Mouse (Mus musculus): Measurements from ENCODE around the gene Mast1. TPM values are rescaled to one million over a fixed set of nuclear protein-coding genes. Genes with fewer than 3 reads are reported as not detected.

The Mast1 gene
- total and polyA plus RNA-seq, 3 experiments: 0.16 to 0.27 TPM; not detected in 1

DNA sequence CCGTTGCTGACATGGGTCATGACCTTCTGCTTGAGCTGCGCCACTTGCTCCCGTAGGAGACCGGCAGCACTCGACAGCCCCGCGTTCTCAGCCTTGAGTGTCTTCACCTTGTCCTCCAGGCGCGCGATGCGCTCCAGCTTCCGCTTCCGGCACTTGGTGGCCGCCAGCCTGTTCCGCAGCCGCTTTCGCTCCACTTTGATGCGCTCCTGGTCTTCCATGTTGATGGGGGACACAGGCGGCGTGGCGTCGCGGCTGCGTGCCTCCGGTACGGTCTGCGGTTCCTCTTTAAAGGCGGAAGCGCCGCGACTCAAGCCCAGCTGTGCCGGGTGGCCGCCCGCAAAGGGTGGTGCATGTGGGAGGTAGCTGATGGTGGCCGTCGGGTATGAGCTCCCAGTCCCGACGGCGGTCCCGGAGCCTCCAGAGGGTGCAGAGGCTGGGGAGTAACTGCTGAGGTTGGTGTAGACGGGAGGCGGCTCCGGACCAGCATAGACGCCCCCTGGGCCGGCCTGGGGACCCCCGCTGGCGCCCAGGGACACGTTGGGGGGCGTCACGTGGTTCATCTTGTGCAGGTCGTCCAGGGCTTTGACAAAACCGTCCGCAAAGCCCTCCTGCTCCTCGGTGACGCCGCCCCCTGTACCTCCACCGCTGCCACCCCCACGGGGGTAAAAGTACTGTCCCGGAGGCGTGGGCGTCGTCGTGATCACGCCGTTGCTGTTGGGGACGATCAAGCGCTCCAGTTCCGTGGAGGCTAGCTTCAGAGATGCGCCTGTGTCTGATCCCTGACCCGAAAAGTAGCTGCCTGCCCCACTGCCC is 40.5 kb upstream of the Mast1 start:
- ATAC-seq (ENCODE audit: extremely low read depth, insufficient number of reproducible peaks, low FRiP score, poor library complexity, severe bottlenecking): no peak
- H3K36me3 ChIP-seq (replicated peaks): peaks cover 17% of the 10 kb centered on the region
- peak; percentile 55 for DNase-seq (ENCODE audit: low spot score)
- 0 out of 2 replicates have a peak, but pooled peaks have one; percentile 52 for TF ChIP-seq POLR2AphosphoS5 (IDR thresholded peaks at IDR 0.05; ENCODE audit: insufficient replicate concordance, low read depth, low read length)
- no peak for TF ChIP-seq GATA1 (IDR thresholded peaks at IDR 0.05; ENCODE audit: borderline replicate concordance, low read length)
- no peak for TF ChIP-seq CTCF (IDR thresholded peaks at IDR 0.05; ENCODE audit: low read depth, low read length)
- TF ChIP-seq TAL1 (conservative IDR thresholded peaks at IDR 0.05; ENCODE audit: low read depth, low read length): no peak
- H3K4me1 ChIP-seq (ENCODE audit: insufficient read depth, low read depth, low read length): peaks cover 85% of the 10 kb centered on the region
- H3K9me3 ChIP-seq (replicated peaks): no peaks in the 10 kb centered on the region
- peak overlapping the region; percentile 87 for H3K4me3 ChIP-seq (ENCODE audit: low read depth, low read length)
- H3K27me3 ChIP-seq (ENCODE audit: insufficient read depth, low read length): no peaks in the 10 kb centered on the region

DNA sequence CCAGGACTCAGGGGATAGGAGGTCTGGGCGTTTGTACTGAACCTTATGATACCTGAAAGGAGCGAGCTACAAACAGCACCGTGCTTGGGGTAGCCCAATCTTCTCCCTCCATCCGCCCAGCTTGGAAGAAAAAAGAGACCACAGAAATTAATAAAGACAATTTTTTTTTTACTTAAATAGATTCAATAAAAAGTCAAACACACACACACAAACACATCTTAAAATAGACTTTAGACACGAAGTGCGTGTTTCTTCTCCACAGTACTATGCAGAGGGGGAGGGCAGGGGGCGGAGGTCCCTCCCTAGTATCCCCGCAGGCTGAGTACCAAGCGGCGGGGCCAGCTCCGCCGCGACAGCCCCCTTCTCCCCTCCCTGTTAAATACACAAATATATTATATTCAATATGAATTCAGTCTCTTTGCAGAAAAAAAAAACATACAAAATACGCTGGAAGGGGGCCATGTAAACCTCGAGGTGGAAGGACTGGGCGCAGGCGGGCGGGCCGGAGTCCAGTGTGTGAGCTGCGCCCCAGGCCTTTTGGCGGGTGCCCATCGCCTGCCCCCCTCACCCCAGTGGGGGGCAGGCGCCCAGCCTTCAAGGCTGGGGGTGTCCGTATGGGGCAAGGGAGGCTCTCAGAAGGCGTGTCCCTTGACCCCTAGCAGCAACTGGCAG is 39.7 kb upstream of the Mast1 start:
- ATAC-seq (ENCODE audit: extremely low read depth, insufficient number of reproducible peaks, low FRiP score, poor library complexity, severe bottlenecking) (no peak), DNase-seq (ENCODE audit: low spot score) (peak; percentile 14)
- Histone ChIP-seq H3K36me3 (replicated peaks) (peaks cover 24% of the 10 kb centered on the region), H3K4me1 (ENCODE audit: insufficient read depth, low read depth, low read length) (peaks cover 84% of the 10 kb centered on the region), H3K27me3 (ENCODE audit: insufficient read depth, low read length) (no peaks in the 10 kb centered on the region), H3K4me3 (ENCODE audit: low read depth, low read length) (peak overlapping the region; percentile 87), H3K9me3 (replicated peaks) (no peaks in the 10 kb centered on the region)
- TF ChIP-seq TAL1 (conservative IDR thresholded peaks at IDR 0.05; ENCODE audit: low read depth, low read length): no peak
- TF ChIP-seq POLR2AphosphoS5 (IDR thresholded peaks at IDR 0.05; ENCODE audit: insufficient replicate concordance, low read depth, low read length): no peak
- TF ChIP-seq GATA1 (IDR thresholded peaks at IDR 0.05; ENCODE audit: borderline replicate concordance, low read length): no peak
- TF ChIP-seq CTCF (IDR thresholded peaks at IDR 0.05; ENCODE audit: low read depth, low read length): no peak
- TF ChIP-seq GATA2 (IDR thresholded peaks at IDR 0.05; ENCODE audit: borderline replicate concordance, low read depth, low read length): no peak

DNA sequence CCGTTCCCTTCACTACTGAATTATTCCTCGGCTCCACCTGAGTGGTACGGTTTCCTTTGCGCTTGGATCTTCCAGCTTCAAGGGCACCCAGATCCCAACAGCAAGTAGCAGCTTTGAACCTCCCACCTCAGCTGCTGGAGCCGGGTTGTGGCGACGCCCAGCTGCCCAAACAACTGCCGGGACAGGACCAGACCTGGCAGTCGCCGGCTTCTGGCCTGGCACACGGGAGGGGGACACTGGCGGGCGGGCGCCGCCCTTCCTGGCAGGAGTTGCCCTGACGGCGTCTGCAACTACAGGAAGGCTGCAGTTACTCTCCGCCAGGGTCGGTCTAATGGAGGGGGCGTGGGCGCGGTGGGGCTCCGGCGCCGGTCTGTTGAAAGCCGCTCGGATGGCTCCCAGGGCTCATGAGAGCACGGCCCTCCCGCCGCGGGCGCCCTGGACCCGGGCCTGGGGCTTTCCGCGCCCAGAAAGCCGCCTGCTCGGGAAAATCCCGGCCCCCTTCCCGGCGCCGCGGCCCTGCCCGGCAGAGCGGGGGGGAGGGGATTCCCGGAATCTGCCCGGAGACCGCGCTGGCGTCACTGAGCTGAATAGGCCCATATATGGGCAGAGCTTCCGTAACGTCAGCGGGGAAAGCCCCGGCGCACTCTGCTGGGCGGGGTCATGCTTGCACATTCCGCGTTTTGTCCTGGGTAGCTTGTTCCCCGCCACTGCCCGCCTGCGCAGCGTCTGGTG is 39.0 kb upstream of the Mast1 start:
- Histone ChIP-seq H3K27me3 (ENCODE audit: insufficient read depth, low read length) (no peaks in the 10 kb centered on the region), H3K9me3 (replicated peaks) (no peaks in the 10 kb centered on the region), H3K4me3 (ENCODE audit: low read depth, low read length) (peak overlapping the region; percentile 87), H3K36me3 (replicated peaks) (peaks cover 31% of the 10 kb centered on the region), H3K4me1 (ENCODE audit: insufficient read depth, low read depth, low read length) (peaks cover 84% of the 10 kb centered on the region)
- DNase-seq (ENCODE audit: low spot score) (peak; percentile 84), ATAC-seq (ENCODE audit: extremely low read depth, insufficient number of reproducible peaks, low FRiP score, poor library complexity, severe bottlenecking) (peak; percentile 64)
- TF ChIP-seq GATA2 (IDR thresholded peaks at IDR 0.05; ENCODE audit: borderline replicate concordance, low read depth, low read length): no peak
- no peak for TF ChIP-seq GATA1 (IDR thresholded peaks at IDR 0.05; ENCODE audit: borderline replicate concordance, low read length)
- TF ChIP-seq POLR2AphosphoS5 (IDR thresholded peaks at IDR 0.05; ENCODE audit: insufficient replicate concordance, low read depth, low read length): 0 out of 2 replicates have a peak, but pooled peaks have one; percentile 58
- TF ChIP-seq TAL1 (conservative IDR thresholded peaks at IDR 0.05; ENCODE audit: low read depth, low read length): no peak
- no peak for TF ChIP-seq CTCF (IDR thresholded peaks at IDR 0.05; ENCODE audit: low read depth, low read length)

DNA sequence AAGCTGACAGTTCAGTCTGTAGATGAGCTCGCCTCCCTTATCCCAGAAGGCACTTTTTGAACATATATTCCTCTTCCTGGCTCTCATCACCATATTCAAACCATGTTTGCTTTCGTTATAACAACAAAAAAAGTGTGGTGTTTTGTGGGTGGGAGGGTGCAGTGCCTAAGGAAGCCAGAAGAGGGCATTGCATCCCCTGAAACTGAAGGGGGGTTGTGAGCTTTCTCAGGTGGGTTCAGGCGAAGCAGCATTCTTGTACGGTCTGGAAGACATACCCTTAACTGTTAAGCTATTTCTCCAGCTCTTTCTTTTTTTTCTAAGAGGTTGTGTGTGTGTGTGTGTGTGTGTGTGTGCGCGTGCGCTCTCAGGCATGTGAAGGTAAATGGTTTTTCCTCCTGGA is 38.3 kb upstream of the Mast1 start:
- H3K9me3 ChIP-seq (replicated peaks): no peaks in the 10 kb centered on the region
- H3K4me3 ChIP-seq (ENCODE audit: low read depth, low read length): peak overlapping the region; percentile 87; the same call in 1 of the 2 replicates
- TF ChIP-seq GATA1 (IDR thresholded peaks at IDR 0.05; ENCODE audit: borderline replicate concordance, low read length) (no peak), GATA2 (IDR thresholded peaks at IDR 0.05; ENCODE audit: borderline replicate concordance, low read depth, low read length) (no peak), CTCF (IDR thresholded peaks at IDR 0.05; ENCODE audit: low read depth, low read length) (peak; percentile 93), POLR2AphosphoS5 (IDR thresholded peaks at IDR 0.05; ENCODE audit: insufficient replicate concordance, low read depth, low read length) (no peak), TAL1 (conservative IDR thresholded peaks at IDR 0.05; ENCODE audit: low read depth, low read length) (no peak)
- DNase-seq (ENCODE audit: low spot score): peak; percentile 34
- peaks cover 39% of the 10 kb centered on the region for H3K36me3 ChIP-seq (replicated peaks)
- no peaks in the 10 kb centered on the region for H3K27me3 ChIP-seq (ENCODE audit: insufficient read depth, low read length)
- peaks cover 84% of the 10 kb centered on the region for H3K4me1 ChIP-seq (ENCODE audit: insufficient read depth, low read depth, low read length)
- ATAC-seq (ENCODE audit: extremely low read depth, insufficient number of reproducible peaks, low FRiP score, poor library complexity, severe bottlenecking): no peak

DNA sequence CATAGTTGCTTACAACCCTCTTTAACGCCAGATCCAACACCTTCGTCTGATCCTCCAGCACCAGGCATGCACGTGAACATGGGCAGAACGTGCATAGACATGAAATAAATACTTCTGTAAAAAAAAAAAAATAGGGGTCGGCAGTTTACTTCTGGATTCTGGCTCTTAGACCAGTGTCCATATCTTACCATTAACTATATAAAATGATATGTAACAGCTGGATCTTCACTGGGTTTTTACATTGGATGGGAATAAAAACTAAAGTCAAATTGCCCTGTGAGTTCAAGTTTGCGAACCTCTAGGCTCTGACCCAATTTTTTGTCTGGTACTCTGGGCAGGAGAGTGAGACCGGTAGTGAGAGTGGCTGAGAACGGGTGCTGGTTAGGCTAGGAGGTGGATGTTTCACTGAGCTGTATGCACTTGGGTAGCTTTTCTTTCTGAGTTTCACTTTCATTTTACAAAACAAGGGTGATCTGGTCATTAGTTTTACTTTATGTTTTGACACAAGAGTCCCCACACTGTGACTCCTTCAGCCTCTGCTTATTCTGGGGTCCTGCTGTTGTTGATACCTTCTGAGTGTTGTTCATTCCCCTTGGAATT is 37.5 kb upstream of the Mast1 start:
- ATAC-seq (ENCODE audit: extremely low read depth, insufficient number of reproducible peaks, low FRiP score, poor library complexity, severe bottlenecking) (no peak), DNase-seq (ENCODE audit: low spot score) (peak; percentile 12)
- Histone ChIP-seq H3K4me3 (ENCODE audit: low read depth, low read length) (peak overlapping the region; percentile 44; the same call in 1 of the 2 replicates), H3K4me1 (ENCODE audit: insufficient read depth, low read depth, low read length) (peaks cover 84% of the 10 kb centered on the region), H3K36me3 (replicated peaks) (peaks cover 42% of the 10 kb centered on the region), H3K27me3 (ENCODE audit: insufficient read depth, low read length) (no peaks in the 10 kb centered on the region), H3K9me3 (replicated peaks) (no peaks in the 10 kb centered on the region)
- TF ChIP-seq GATA2 (IDR thresholded peaks at IDR 0.05; ENCODE audit: borderline replicate concordance, low read depth, low read length) (no peak), TAL1 (conservative IDR thresholded peaks at IDR 0.05; ENCODE audit: low read depth, low read length) (no peak), CTCF (IDR thresholded peaks at IDR 0.05; ENCODE audit: low read depth, low read length) (no peak), POLR2AphosphoS5 (IDR thresholded peaks at IDR 0.05; ENCODE audit: insufficient replicate concordance, low read depth, low read length) (no peak; the same call in 1 of the 2 replicates), GATA1 (IDR thresholded peaks at IDR 0.05; ENCODE audit: borderline replicate concordance, low read length) (no peak)

Measured in G1E (cell line).